Comparison of ENCODE assay signal across 21 mouse cellular contexts in the genomic region with DNA sequence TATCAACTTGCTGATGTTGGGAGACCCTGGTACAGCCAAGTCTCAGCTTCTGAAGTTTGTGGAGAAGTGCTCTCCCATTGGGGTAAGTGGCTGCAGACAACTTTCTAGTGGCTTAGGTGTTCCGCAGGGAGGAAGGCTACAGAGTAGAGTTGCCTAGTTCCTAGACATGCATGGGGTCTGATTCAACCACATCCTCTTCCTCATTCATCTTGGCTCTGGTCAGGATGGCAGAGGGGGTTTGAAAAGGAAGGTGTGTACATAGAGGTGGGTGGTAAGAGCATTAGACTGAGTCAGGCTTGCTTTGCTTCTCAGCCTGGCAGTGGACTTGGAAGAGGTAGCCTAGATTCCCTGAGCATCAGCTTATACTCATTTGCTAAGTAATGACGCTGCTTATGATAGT. TPM values are rescaled to one million over a fixed set of nuclear protein-coding genes. Genes with fewer than 3 reads are reported as not detected.
DNase-seq lines count a peak whose midpoint lies in the region; ATAC-seq lines count a peak whose summit lies in the region.
"Had no signal": no experiment of that assay in that cellular context is flagged by ENCODE, and none has a peak within 500 bp of the region (broad histone marks: within the 10 kb centered on the region; RNA-seq: fewer than 3 reads in every experiment).

No protein-coding gene starts in this region.

- DNase-seq in 416B (ENCODE audit: low read depth): peak; percentile 20
- DNase-seq in urinary bladder, adult 2 months (ENCODE audit: low spot score): no peak
- no peak for DNase-seq in layer of hippocampus, postnatal 25 days (ENCODE audit: extremely low spot score in 1 of 2, low spot score in 1 of 2)
- DNase-seq in left cerebral cortex, postnatal 36 days (ENCODE audit: low spot score in 2 of 2): no peak
- DNase-seq: adrenal gland, adult 8-10 months; adrenal gland, postnatal 25 days; cerebellum, adult 11 months; cerebellum, adult 18-20 months; cerebellum, adult 8-10 months; cerebellum, adult 9-11 months; cerebellum, postnatal 14 days; cerebellum, postnatal 36 days; forebrain, postnatal 0 days had no signal

- peak; percentile 70 for ATAC-seq in common myeloid progenitor, adult 5-6 weeks (replicated peaks; ENCODE audit: low read depth, poor library complexity, severe bottlenecking)
- peak; percentile 74 to 78 for ATAC-seq in hematopoietic stem cell, adult 5-6 weeks (replicated peaks in 1 of 2; ENCODE audit: insufficient read depth in 1 of 2, low FRiP score in 2 of 2, low TSS enrichment in 1 of 2, low read depth in 1 of 2, poor library complexity in 2 of 2, severe bottlenecking in 2 of 2)
- peak; percentile 70 for ATAC-seq in megakaryocyte progenitor cell, adult 5-6 weeks (replicated peaks; ENCODE audit: poor library complexity)
- ATAC-seq: activated CD4-positive, CD25-positive, alpha-beta regulatory T cell, adult 4 months; CD4-positive, CD25-positive, alpha-beta regulatory T cell, adult 4 months; forebrain, embryonic 13.5 days; forebrain, embryonic 15.5 days; forebrain, postnatal 0 days; Patski had no signal

- intact Hi-C loops in left cerebral cortex, postnatal 36 days (cut with DNase I): no loop called here

RNA-seq across cellular contexts. Expression of a gene that starts 9.9 kb away (rescaled TPM):
- total RNA-seq in common myeloid progenitor, adult 5-6 weeks (2017): 262 and 325 TPM in 2 replicates
- total RNA-seq in hematopoietic stem cell, adult 5-6 weeks (2017): 183 and 185 TPM in 2 replicates
- total RNA-seq in megakaryocyte progenitor cell, adult 5-6 weeks (2015): 66.1 and 75.7 TPM in 2 replicates
- 289 and 346 TPM in 2 replicates for total RNA-seq in megakaryocyte progenitor cell, adult 5-6 weeks (2017)
- 7.4 and 10.7 TPM in 2 replicates for polyA plus RNA-seq in urinary bladder, adult 2 months (2012; rRNA removed)
- 1 to 10 TPM; 6.2 to 7.1 TPM for total RNA-seq in layer of hippocampus, postnatal 25 days (2021)
- 1 to 10 TPM; 7.4 to 7.6 TPM for total RNA-seq in left cerebral cortex, postnatal 36 days (2021)

RNA-seq across cellular contexts. Expression of a gene that starts 25.9 kb away (rescaled TPM):
- total RNA-seq in common myeloid progenitor, adult 5-6 weeks (2017): 2.4 and 4.8 TPM in 2 replicates
- 2.6 and 8.8 TPM in 2 replicates for total RNA-seq in hematopoietic stem cell, adult 5-6 weeks (2017)
- 0.94 and 2.5 TPM in 2 replicates for total RNA-seq in megakaryocyte progenitor cell, adult 5-6 weeks (2015)
- 2.5 and 3.9 TPM in 2 replicates for total RNA-seq in megakaryocyte progenitor cell, adult 5-6 weeks (2017)
- polyA plus RNA-seq in urinary bladder, adult 2 months (2012; rRNA removed): 24.1 and 24.2 TPM in 2 replicates
- total RNA-seq in layer of hippocampus, postnatal 25 days (2021): 1 to 10 TPM; 6.3 to 7.0 TPM
- total RNA-seq in left cerebral cortex, postnatal 36 days (2021): 1 to 10 TPM; 3.9 to 5.1 TPM

Comparison
In these comparisons a context has a peak if more than half of its experiments do, and no peak if none do; other contexts are left out.
1. RNA of a gene that starts 9.9 kb away (total RNA-seq): 66.1 to 346 TPM in megakaryocyte progenitor cell, adult 5-6 weeks, 262 to 325 TPM in common myeloid progenitor, adult 5-6 weeks and 183 to 185 TPM in hematopoietic stem cell, adult 5-6 weeks; 7.4 to 7.6 TPM in left cerebral cortex, postnatal 36 days and 6.2 to 7.1 TPM in layer of hippocampus, postnatal 25 days; every median in the first group is over 4 times any median in the second.
2. Peak in every context shown above with its lines, with median percentiles within 50 percentile points of each other: ATAC-seq.